Mouse (Mus musculus) Patski (cell line): ENCODE measurements around the gene Bcor. TPM values are rescaled to one million over a fixed set of nuclear protein-coding genes. Genes with fewer than 3 reads are reported as not detected.

Experiments used
- ATAC-seq: fragments of 100-300 bp; one replicate; pipeline ENCODE4 v1.8.0; 2021
- CTCF ChIA-PET: fragments of 350-600 bp; sonication (Branson Sonifier 250); formaldehyde crosslinking; loops from one replicate; lab custom pipeline; 2022; ENCODE audit warnings: inconsistent platforms; lab: Charles Lee
- POLR2A ChIA-PET: fragments of 350-600 bp; sonication (Branson Sonifier 250); formaldehyde crosslinking; loops from one replicate; lab custom pipeline; 2022; ENCODE audit warnings: antibody characterized with exemption, inconsistent platforms; lab: Charles Lee
- DNase-seq: peaks from one replicate; pipeline ENCODE4 v3.0.0-alpha.2; 2011; ENCODE audit warnings: low read depth, low spot score
- H3K27me3 ChIP-seq: fragments of 371-371 bp; one replicate; pipeline ENCODE4 v1.5.1; 2021
- CTCF ChIP-seq: fragments of 100-300 bp; IDR thresholded peaks from one replicate; pipeline ENCODE4 v1.5.1; 2021
- in situ Hi-C: fragments of 300-500 bp; cut with MboI; formaldehyde crosslinking; loops from 3 replicates; pipeline ENCODE4 v1.11.1; 2018; ENCODE audit warnings: low pct_unique_long_range_greater_than_20kb, mixed read lengths
- polyA plus RNA-seq: library from polyadenylated mRNA; unstranded; gene quantifications from one replicate; pipeline ENCODE4 v1.2.3, GENCODE M21; 2021

Bcor gene
- polyA plus RNA-seq, 1 experiment from 2014 or later = 19.8 TPM

DNA sequence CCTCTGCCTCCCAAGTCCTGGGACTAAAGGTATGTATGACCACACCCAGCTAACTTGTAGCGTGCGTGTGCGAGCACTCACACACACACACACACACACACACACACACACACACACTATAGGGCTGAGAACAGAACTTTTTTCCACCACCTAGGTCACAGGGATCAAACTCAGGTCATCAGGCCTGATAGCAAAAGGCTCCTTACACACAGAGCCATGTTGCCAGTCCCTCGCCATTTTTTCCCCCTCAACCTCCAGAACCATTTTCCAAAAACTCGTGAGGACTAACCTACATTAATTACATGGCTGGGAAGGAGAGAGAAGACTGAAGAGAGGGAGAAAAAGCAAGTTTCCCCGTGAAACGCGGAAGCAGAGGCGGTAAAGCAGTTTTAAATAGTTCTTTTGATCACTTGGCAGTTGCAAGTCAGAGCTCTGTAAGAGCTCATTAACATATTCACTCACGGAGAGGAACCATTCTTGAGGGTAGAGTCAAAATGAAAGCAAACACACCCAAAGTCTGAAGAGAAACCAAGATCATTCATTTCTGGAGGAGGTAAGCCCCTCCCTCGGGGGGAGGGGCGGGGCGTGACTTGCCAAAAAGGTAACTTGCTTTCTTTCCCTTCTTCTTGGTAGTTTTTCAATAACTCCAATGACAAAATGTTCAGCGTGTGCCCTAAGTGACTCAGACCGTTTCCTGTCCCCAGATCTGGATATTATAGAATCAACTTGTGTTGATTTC, 145.3 kb downstream of the Bcor start:
- no peak for DNase-seq
- no peak for ATAC-seq
- in situ Hi-C loops = no loop called here
- ChIA-PET POLR2A (interaction anchor here (0.7 kb wide), 2 partner anchors 160 to 380 kb away, joined by 3 to 7 read pairs; no protein-coding TSS in a partner anchor), CTCF (no interaction called here)
- TF ChIP-seq CTCF = no peak
- H3K27me3 ChIP-seq = peaks cover 7% of the 10 kb centered on the region

DNA sequence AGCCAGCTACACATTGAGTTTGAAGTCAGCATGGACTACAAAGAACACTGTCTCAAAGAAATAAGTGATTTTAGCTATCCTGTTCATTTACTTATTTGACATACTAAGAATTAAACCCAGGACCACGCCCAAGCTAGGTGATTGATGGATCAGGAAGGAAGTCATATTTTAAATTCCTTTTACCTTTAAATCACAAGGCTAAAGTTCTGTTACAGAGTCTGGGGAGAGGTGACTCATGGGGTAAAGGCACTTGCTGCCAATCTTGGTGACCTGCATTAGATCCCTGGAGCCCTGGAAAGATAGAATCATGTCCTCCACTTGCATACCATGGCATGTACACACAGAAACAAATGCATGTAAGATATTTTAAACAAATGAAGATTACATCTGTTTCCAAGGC, 149.5 kb downstream of the Bcor start:
- peaks cover 18% of the 10 kb centered on the region for H3K27me3 ChIP-seq
- ATAC-seq (no peak), DNase-seq (no peak)
- ChIA-PET POLR2A (no interaction called here), CTCF (no interaction called here)
- TF ChIP-seq CTCF = no peak
- in situ Hi-C loops = no loop called here

DNA sequence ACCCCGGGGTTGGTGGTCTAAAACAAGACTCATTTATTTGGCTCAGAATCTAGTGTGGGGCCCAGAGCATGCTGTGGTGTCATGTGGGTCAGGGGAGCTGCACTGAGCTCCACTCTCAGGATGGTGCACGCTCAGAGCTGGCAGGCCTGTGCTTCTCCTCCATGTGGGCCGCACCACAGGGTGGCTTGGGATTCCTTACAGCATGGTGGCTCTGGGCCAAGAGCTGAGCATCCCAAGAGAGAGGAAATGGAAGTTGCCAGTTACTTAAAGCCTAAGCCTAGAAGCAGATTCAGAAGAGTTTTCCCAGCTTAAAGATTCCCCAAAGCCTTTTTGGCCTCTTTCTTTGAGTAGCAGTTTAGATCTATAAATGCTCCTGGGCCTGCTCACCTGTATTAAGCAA, 151.1 kb downstream of the Bcor start:
- CTCF ChIA-PET = no interaction called here
- no peak for DNase-seq
- in situ Hi-C loops = no loop called here
- H3K27me3 ChIP-seq = peaks cover 18% of the 10 kb centered on the region
- POLR2A ChIA-PET = no interaction called here
- TF ChIP-seq CTCF = no peak
- ATAC-seq = no peak

DNA sequence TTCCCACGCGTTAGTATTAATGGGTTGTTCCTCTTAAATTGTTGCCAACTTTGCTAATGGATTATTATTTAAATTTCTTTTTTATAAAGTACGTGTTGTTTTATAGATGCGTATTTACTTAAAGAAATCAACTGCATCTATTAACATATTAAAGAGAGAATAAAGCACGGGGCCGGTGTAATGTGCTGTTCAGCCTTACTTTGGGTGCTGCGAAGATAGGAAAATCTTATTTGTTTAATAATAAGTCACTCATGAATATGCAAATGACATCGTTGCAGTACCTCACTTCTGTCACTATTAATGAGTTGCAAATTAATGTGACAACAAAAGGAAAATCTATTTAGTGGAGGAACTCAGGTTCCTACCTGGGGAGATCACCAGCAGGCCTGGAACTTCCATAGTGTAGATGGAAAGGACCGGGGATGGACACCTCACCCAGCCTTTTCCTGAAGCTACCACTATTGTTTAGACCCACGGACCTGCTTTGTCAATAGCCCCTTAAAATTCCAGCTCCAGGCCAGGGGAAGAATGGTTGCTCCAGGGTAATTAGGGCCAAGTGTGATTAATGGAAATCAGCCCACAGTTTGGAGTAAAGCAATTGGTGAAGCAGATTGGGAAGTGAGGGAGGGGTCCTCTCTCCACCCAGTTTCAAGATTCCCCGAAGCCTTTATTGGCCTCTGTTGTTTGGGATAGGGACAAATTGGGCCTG, 152.2 kb downstream of the Bcor start:
- H3K27me3 ChIP-seq = peaks cover 19% of the 10 kb centered on the region
- no peak for TF ChIP-seq CTCF
- DNase-seq = no peak
- POLR2A ChIA-PET = interaction anchor here (0.6 kb wide), 1 partner anchor 99 kb away, joined by 5 read pairs; no protein-coding TSS in a partner anchor
- CTCF ChIA-PET = no interaction called here
- no peak for ATAC-seq
- in situ Hi-C loops = no loop called here

GRCm38 (mm10) chrX:12006882-12007753, 153.0 kb downstream of the Bcor start:
- in situ Hi-C loops = no loop called here
- peak; percentile 40 for ATAC-seq
- CTCF ChIA-PET = no interaction called here
- no peak for DNase-seq
- peaks cover 22% of the 10 kb centered on the region for H3K27me3 ChIP-seq
- no peak for TF ChIP-seq CTCF
- POLR2A ChIA-PET = interaction anchor here (0.5 to 0.8 kb wide), 4 partner anchors 55 to 419 kb away, joined by 3 to 8 read pairs (median 4); no protein-coding TSS in a partner anchor

DNA sequence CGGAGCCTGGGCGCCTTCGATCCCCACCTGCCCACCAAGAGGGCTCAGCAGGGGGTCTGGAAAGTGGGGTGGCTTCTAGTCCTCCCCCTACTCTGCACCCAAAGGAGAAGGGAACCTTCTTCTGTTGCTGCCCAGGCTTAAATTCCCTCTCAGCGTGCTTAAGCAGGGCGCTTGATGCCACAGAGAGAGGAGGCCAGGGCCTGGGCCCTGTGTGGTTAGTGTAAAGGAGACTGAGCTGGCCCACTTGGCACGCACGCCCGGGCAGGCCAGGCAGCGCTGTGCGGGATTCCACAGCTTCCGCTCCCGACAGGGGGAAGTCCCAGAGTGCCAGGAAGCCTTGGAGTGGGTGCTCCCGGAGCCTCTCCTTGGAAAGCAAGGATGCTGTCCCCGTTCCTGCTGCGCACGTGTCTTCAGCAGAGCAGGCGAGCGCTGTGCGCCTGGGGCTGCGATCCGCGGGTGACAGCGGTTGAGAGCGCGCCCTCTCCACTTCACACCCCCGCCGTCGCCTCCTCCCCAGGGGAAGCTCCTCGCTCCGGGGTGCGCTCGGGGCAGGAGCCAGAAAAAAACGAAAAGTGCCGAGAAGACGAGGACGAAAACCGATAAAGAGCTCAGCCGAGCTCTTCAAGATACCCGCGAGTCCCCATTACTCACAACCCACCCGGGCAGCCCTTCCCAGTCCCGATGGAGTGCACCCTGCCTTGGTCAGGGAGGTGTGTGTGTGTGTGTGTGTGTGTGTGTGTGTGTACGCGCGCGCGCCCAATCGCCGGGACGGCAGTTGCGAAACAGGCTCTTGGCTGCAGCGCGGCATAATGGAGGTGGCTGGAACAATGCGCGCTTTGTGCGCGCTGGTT, 153.9 kb downstream of the Bcor start:
- ChIA-PET CTCF (no interaction called here), POLR2A (interaction anchor here (0.5 to 1.2 kb wide), 5 partner anchors 55 to 420 kb away, joined by 3 to 8 read pairs (median 4); no protein-coding TSS in a partner anchor)
- ATAC-seq = peak; percentile 40
- no peak for DNase-seq
- in situ Hi-C loops = no loop called here
- TF ChIP-seq CTCF = no peak
- peaks cover 22% of the 10 kb centered on the region for H3K27me3 ChIP-seq

GRCm38 (mm10) chrX:12005181-12006030, 154.7 kb downstream of the Bcor start:
- no peak for TF ChIP-seq CTCF
- POLR2A ChIA-PET = interaction anchor here (1.2 kb wide), 1 partner anchor 78 kb away, joined by 3 read pairs; no protein-coding TSS in a partner anchor
- CTCF ChIA-PET = no interaction called here
- H3K27me3 ChIP-seq = peaks cover 22% of the 10 kb centered on the region
- DNase-seq (no peak), ATAC-seq (no peak)
- in situ Hi-C loops = no loop called here

- ChIA-PET POLR2A (no interaction called here), CTCF (interaction anchor here (0.6 kb wide), 2 partner anchors 27 to 1220 kb away, joined by 3 to 4 read pairs; no protein-coding TSS in a partner anchor)
- TF ChIP-seq CTCF = no peak
- peaks cover 22% of the 10 kb centered on the region for H3K27me3 ChIP-seq
- DNase-seq (no peak), ATAC-seq (no peak)
- in situ Hi-C loops = no loop called here
Measured at GRCm38 (mm10) chrX:12004416-12004815, 155.7 kb downstream of the Bcor start.

GRCm38 (mm10) chrX:12003947-12004346, 156.2 kb downstream of the Bcor start:
- H3K27me3 ChIP-seq = peaks cover 22% of the 10 kb centered on the region
- no peak for TF ChIP-seq CTCF
- no peak for ATAC-seq
- DNase-seq = no peak
- ChIA-PET POLR2A (no interaction called here), CTCF (interaction anchor here (0.6 kb wide), 2 partner anchors 26 to 1220 kb away, joined by 3 to 4 read pairs; no protein-coding TSS in a partner anchor)
- in situ Hi-C loops = no loop called here
